Mouse (Mus musculus) bone marrow macrophage, adult 2 months (primary cell): ENCODE results near the gene Pmvk. TPM values are rescaled to one million over a fixed set of nuclear protein-coding genes. Genes with fewer than 3 reads are reported as not detected.
"Not testable (repeated sequence)": the region's sequence is repeated elsewhere in the genome, so short reads cannot be mapped to it uniquely, and the experiment has no call there.

Experiments used
- H3K27ac ChIP-seq: 2 replicates; pipeline ENCODE4 v1.5.1; 2012; ENCODE audit warnings: low read depth, low read length; ENCODE audit not compliant: insufficient read depth
- H3K4me1 ChIP-seq: 2 replicates; pipeline ENCODE4 v1.6.1; 2012; ENCODE audit warnings: low read length; ENCODE audit not compliant: control insufficient read depth, insufficient read depth
- H3K4me3 ChIP-seq: 2 replicates; pipeline ENCODE4 v1.5.1; 2012; ENCODE audit warnings: mild to moderate bottlenecking, low read length, moderate library complexity; ENCODE audit not compliant: insufficient read depth
- CTCF ChIP-seq: IDR thresholded peaks from 2 replicates; pipeline ENCODE4 v1.5.1; 2012; ENCODE audit warnings: low read depth, mild to moderate bottlenecking, low read length, moderate library complexity
- POLR2A ChIP-seq: IDR thresholded peaks from 2 replicates; pipeline ENCODE4 v1.6.1; 2012; ENCODE audit warnings: mild to moderate bottlenecking, low read depth, low read length, borderline replicate concordance
- polyA plus RNA-seq: library from polyadenylated mRNA; stranded (reverse); fragments of >200 nt; gene quantifications from 2 replicates; pipeline ENCODE4 v1.2.4, GENCODE M21; 2012; ENCODE audit not compliant: missing spikeins, insufficient read depth, insufficient read length

Gene Pmvk
- polyA plus RNA-seq, 1 experiment = 25.9 TPM

DNA sequence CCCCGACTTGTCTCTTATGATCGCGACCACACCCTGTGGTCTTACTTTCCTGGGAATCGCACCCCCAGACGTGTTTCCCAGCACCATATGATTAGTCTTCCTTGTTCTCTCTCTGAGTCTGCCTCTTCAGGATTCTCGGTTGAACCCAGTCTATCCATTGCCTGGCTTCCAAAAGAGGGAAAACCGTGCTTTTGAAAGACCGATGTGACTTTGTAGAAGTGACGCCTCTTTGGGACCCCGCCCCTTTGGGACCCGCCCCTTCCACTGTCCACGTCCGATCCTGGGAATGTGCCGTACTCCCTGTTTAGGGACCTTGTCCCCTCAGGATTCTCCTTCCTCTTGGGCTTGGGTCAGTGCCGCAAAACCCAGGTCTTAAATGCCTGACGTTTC lies 35.5 kb upstream of the Pmvk start:
- no peak for TF ChIP-seq CTCF
- no peak for TF ChIP-seq POLR2A
- H3K4me1 ChIP-seq = peaks cover 41% of the 10 kb centered on the region
- peak overlapping the region; percentile 90 for H3K4me3 ChIP-seq
- peak overlapping the region; percentile 95 for H3K27ac ChIP-seq

DNA sequence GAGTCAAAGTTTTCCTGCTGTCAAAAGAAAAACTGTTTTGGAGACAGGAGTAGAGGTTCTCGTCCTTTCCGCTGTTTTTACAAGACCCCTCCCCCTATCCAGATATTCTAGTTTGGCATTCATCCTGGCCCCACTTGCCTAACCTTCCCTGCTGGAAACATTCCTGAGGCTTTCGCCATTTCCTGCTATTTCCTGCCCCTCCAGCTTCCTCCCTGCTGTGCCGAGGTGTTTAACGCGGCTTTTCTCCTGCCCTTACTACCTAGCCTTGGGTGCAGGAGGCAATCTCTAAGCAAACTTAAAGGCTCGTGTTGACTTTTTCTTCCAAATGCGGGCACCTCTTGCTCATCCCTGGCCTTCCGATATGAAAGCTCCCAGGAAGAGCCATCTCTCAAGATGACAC lies 34.8 kb upstream of the Pmvk start:
- H3K4me3 ChIP-seq = peak overlapping the region; percentile 90
- H3K27ac ChIP-seq = peak overlapping the region; percentile 95
- peaks cover 41% of the 10 kb centered on the region for H3K4me1 ChIP-seq

DNA sequence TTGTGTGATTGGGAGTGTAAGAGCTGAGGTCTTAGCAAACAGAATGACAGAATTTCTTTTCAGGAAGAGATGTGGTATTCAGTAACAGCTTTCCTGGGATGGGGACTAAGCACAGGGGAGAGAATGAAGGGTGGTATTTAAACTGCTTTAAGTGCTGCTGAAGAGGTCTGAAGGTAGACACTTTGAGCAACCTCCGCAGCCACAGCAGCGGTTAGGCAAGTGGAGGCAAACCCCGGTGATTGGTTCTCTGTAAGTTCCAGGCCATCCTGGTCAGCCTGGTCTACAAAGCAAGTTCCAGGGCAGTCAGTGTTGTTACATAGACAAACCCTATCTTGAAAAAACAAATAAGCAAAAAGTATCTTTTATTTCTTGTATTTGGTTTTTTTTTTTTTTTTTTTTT lies 34.4 kb upstream of the Pmvk start:
- Histone ChIP-seq H3K4me3 (peak overlapping the region; percentile 90), H3K4me1 (peaks cover 41% of the 10 kb centered on the region), H3K27ac (peak overlapping the region; percentile 95)
- TF ChIP-seq CTCF = no peak
- TF ChIP-seq POLR2A = no peak

More for the DNA sequence above, 34.8 kb upstream of the Pmvk start:
- TF ChIP-seq POLR2A = no peak
- no peak for TF ChIP-seq CTCF

DNA sequence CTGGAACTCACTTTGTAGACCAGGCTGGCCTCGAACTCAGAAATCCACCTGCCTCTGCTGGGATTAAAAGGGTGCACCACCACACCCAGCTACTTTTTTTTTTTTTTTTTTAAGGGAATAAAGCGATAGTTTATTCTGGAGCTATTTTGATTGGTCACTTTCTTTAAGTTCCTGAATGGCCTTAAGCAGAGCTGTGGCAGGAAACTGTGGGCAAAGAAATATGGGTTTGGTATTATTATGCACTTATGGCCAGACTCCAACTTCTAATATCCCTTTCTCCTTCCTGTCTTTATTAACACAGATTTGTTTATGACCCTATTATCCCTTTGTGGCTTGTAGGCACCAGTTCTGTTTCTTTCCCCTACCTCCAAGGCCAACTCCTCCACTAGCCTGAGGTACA lies 33.9 kb upstream of the Pmvk start:
- H3K4me3 ChIP-seq = no peak overlapping the region
- H3K4me1 ChIP-seq = peaks cover 41% of the 10 kb centered on the region
- H3K27ac ChIP-seq = peak overlapping the region; percentile 49
- TF ChIP-seq POLR2A (no peak), CTCF (no peak)

DNA sequence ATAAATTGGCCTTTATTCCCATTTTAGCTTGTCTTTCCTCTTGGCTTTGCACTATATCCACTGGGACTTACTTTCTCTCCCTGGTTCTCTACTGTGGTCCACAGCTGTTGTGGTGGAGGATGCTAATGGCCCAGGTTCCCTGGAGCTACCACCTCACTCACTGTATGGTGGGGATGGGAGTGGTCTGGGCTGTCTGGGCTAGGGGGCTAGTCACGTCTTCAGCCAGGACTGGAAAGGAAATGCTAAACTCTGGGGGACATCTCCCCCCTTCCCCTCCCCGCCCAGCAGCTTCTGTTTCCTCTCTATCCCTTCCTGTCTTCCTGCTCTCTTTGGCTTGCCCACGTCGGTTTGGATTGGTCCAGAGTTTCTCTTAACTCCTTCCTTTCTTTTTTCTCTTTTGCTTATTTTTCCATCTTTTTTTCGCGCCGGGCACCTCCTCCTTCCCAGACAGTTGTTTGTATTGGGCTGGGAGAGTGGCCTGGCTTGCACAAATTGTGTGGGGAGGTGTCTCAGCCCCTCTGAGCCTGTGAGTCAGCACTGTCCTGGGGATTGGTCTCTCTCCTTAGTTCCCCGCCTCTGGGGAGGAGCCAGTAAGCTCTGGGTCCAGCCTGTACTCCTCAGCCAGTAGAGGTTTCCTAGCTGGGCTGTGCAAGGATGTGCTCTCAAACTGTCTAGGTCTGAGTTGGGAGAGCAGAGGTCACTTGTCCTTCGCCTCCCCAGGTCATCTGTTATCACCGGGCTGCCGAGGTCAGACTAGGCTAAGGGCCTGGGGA lies 33.2 kb upstream of the Pmvk start:
- H3K4me1 ChIP-seq = peaks cover 40% of the 10 kb centered on the region
- TF ChIP-seq CTCF (no peak), POLR2A (no peak)
- H3K4me3 ChIP-seq = peak overlapping the region; percentile 52
- H3K27ac ChIP-seq = peak overlapping the region; percentile 61

DNA sequence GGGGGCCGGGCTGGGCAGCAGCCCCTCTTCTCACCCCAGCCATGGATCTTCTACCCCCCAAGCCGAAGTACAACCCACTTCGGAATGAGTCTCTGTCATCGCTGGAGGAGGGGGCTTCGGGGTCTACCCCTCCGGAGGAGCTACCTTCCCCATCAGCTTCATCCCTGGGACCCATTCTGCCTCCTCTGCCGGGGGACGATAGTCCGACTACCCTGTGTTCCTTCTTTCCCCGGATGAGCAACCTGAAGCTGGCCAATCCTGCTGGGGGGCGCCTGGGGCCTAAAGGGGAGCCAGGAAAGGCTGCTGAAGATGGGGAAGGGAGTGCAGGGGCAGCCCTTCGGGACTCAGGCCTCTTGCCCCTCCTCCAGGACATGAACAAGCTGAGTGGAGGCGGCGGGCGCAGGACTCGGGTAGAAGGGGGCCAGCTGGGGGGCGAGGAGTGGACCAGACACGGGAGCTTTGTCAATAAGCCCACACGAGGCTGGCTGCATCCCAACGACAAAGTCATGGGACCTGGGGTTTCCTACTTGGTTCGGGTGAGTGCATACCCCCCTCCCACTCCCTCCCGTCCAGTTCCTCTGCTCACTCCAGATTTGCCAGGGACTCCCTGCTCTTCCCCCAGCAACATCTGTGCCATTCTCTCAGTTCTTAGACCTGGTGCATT lies 32.4 kb upstream of the Pmvk start:
- no peak for TF ChIP-seq CTCF
- no peak for TF ChIP-seq POLR2A
- Histone ChIP-seq H3K4me3 (peak overlapping the region; percentile 52), H3K27ac (peak overlapping the region; percentile 61), H3K4me1 (peaks cover 34% of the 10 kb centered on the region)

DNA sequence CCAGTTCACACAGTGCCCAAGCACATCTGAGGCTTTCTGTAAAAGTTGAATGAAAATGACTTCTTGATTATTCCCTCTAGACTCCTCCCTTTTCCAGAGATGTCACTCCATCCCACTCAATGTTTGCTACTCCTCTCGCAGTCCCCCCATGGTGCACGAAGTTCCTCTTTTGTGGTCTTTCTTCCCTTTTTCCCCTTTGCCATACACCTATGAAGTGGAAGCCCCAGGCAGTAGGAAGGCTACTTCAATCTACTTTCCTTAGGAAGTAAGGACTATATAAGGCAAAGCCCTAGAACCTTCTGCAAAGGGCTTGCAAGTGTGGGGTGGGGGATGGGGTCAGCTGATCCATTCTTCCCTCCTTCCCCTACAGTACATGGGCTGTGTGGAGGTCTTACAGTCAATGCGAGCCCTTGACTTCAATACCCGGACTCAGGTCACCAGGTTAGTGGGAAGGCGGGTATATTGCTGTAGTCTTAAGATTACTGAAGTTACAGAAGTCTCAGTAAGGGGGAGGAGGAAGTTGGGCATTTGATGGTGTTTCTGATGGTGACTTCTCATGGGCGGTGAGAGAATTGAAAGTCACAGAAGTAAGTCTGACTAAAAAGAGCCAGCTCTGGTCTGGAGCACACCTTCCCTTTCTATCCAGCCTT lies 31.7 kb upstream of the Pmvk start:
- peak overlapping the region; percentile 65 for H3K27ac ChIP-seq
- TF ChIP-seq CTCF = no peak
- no peak for TF ChIP-seq POLR2A
- H3K4me1 ChIP-seq = peaks cover 34% of the 10 kb centered on the region
- peak overlapping the region; percentile 17; the same call in 1 of the 2 replicates for H3K4me3 ChIP-seq

DNA sequence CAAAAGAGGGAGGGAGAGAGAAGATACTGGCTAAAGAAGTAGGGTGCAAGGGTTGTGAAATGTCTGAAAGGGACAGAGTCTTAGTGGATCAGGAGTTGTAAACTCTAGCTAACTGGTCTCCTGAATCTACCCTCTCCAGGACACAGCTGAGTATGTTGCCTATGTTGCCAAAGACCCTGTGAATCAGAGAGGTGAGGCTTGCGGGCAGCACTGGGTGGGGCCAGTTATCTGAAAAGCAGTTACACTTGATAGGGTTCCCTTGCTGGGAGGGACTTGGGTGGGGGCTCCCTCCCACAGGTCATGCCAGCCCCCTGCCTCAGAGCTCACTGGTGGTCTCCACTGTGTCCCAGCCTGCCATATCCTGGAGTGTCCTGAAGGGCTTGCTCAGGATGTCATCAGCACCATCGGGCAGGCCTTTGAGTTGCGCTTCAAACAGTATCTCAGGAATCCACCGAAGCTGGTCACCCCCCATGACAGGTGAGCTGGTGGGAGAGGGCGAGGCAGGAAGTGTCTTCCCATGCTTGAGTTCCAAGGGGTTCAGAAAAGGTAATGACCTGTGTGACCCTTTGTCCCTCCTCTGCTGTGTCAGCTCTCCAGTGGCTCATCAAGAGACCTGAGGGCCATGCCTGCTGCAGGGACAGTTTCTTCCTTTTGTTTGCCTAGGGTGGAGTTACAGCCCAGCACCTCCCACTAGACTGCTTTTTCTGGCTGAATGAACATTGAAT lies 29.8 kb upstream of the Pmvk start:
- no peak overlapping the region for H3K27ac ChIP-seq
- peaks cover 33% of the 10 kb centered on the region for H3K4me1 ChIP-seq
- H3K4me3 ChIP-seq = no peak overlapping the region
- TF ChIP-seq CTCF (no peak), POLR2A (no peak)

DNA sequence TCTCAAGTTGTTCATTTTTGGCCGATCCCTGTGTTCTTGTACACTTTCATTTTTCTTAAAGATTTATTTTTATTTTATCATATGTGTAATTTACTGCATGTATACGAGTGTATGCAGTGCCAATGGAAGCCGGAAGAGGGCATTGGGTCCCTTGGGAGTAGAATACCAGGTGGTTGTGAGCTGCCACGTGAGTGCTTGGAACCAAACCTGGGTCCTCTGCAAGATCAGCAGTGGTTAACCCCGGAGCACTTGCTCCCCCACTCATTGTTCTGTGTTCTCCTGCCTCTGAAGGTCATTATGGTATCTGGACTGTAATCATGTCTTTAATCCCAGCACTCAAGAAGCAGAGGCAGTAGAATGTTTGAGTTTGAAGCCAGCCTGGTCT lies 29.2 kb upstream of the Pmvk start:
- no peak overlapping the region for H3K4me3 ChIP-seq
- TF ChIP-seq POLR2A = no peak
- TF ChIP-seq CTCF = no peak
- no peak overlapping the region for H3K27ac ChIP-seq
- H3K4me1 ChIP-seq = peaks cover 27% of the 10 kb centered on the region

DNA sequence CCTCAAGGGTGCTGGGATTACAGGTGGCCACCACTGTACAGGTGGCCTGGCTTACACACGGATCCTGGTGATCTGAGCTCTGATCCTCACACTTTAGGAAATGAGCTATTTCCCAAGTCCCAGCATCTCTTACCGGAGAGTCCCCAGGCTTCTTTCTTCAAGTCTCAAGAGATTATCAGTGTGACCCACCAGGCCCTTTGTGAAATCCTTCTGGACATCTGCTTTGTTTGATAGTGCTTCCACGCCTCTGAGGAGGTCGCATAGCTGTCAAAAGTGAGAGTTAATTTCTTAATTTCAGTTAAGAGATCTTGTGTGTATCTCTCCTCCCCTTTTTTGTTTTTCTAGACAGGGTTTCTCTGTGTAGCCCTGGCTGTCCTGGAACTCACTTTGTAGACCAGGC lies 28.5 kb upstream of the Pmvk start:
- TF ChIP-seq CTCF = no peak
- no peak for TF ChIP-seq POLR2A
- Histone ChIP-seq H3K27ac (no peak overlapping the region), H3K4me1 (peaks cover 24% of the 10 kb centered on the region), H3K4me3 (no peak overlapping the region)

DNA sequence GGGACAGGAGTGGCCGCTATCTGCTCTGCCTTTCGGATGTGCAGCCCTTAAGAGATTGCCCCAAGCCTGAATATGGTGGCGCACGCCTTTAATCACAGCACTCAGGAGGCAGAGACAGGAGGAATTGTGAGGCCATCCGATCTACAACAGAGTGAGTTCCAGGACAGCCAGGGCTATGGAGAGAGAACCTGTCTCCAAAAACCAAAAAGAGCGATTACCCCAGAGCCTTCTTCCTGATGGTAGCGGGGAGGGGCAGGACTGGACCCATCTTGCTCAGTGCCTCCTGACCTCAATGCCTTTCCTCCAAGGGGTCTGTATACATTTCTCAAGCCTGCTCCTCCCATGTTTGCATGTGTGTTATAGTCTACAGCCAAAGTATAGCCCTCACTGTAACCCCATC lies 25.3 kb upstream of the Pmvk start:
- not testable (repeated sequence) for H3K27ac ChIP-seq, H3K4me1 ChIP-seq, H3K4me3 ChIP-seq
